Mouse (Mus musculus) gastrocnemius, postnatal 25 days (tissue): Measurements from ENCODE around the gene Vps13d. TPM values are rescaled to one million over a fixed set of nuclear protein-coding genes. Genes with fewer than 3 reads are reported as not detected.

ENCODE experiments used
- DNase-seq: peaks from one replicate; pipeline ENCODE4 v3.0.0; 2022
- total RNA-seq, 2 experiments: library from RNA; stranded (reverse); gene quantifications; 1 replicate in 1 of 2; 2 replicates in 1 of 2; pipeline ENCODE4 v1.2.3; 2021

Gene Vps13d
- total RNA-seq, 2 experiments from 2014 or later, result 26.7 to 32.8 TPM

DNA sequence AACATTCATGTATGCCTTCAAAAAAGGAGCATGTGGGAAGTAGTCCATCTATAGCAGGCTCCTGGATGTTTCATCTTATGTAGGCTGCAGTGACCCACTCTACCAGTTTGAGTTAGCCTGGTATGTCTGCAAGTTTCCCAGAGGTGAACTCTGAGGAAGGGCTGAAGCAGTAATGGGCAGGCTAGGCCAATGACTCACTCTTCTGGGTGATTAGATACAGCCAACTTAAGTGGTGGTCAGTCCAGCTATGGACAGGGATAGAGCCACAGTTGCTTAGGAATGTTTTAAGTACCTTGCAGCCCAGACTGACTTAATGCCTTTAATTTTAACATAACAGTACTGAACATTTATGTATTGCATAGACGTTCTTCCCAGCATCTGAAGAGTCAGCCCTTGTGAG is 192.1 kb downstream of the Vps13d start:
- DNase-seq, result no peak

DNA sequence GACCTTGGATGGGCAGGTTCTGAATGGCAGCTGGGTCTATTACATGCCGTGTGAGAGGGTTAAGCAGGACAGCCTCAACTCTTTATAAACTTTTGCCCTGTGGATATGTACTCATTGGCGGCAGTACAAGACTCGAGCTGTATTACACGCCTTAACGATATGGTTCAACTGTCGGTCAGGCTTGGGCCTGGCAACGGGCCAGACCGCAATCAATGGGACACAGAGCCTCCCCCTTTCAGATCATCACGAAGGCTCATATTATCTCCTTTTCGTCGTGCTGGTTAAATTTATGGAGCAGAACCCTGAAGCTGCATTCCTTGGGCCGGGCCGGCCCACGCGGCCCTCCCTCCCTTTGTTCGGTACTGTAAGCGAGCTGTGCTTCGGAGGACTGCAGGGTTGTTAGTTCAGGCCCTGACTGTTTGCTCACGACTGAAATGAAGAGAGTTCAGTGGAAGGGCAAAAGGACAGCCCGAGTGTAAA is 194.9 kb downstream of the Vps13d start:
- peak; percentile 52 for DNase-seq

DNA sequence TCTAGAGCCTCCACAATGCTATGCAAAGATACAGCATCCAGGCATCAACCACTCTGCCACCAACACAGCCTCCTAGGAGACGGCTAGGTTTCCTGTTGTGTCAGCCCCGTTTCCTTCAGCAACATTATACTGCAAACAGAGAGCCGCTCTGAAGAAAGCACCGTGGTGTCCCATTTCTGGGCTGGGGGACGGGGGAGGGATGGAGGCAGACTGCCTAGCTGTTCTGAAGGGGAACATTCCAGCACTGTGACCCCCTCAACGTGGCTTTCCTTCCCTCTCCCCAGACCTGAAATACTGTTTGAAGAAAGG is 195.3 kb downstream of the Vps13d start:
- DNase-seq, result no peak

DNA sequence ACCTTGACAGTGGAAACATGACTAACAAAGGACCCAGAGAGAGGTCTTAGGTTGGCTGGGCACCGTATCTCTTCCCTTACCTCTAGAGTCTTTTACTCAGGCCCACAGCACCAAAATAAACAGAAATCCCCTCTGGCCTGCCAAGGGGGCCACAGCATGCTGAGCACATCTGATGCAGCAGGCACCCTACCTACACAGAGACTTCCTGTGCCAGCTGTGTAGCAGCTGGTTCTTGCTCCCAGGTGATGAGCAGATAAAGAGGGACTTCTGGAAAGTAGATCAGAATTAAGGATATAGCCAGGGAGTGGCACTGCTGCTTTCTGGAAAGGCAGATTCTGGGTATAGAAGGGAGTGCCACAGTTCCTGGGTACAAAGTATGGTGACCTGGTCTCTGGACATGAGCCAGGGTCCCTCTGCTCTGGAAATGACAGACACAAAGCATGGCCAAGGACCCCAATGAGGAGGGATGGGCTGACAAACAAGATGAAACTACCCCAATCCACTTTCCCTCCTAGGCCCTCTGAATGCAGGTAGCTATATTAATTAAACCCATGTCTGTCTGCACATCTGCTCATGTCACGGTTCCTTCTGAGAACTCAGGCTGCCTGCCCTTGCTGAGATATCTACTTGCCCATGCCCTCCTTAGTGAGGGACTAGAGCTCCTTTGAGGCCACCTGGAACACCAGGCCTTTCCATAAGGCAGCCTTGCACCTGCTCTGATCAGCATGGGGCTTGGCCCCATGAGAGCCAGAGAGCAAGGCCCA is 195.8 kb downstream of the Vps13d start:
- no peak for DNase-seq

DNA sequence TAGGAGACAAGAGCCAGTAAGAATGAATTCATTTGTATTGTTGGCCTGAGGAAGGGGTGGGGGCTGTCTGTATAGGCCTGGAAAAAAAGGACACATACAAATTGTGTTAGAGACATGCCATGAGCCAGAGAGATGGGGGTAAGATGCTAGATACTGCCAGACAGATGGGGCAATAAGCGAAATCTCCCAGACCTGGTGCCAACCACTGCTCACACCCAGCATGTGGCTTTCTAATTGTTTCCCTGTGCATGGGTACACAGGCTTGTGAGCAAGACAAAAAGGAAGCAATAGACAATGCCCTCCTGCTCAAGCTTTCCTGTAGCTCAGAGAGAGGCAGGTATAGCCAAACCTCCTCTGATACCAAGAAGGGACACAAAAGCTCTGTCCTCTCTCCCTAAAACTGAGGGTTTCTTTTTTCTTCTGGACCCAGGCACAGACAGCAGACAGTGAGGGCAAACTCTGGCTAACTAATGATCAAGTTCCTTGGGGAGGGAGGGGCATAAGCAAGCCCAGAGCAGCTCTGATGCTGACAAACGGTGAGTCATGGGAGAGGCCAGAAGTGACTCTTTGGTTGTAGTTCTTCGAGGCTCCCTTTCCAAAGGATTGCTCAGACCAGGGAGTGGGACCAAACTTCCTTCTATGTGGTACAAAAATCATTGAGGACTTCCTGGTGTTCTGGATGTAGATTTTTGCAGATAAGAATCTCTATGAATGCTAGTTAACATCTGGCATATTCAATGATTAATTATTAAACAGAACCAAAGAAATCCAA is 196.7 kb downstream of the Vps13d start:
- no peak for DNase-seq

DNA sequence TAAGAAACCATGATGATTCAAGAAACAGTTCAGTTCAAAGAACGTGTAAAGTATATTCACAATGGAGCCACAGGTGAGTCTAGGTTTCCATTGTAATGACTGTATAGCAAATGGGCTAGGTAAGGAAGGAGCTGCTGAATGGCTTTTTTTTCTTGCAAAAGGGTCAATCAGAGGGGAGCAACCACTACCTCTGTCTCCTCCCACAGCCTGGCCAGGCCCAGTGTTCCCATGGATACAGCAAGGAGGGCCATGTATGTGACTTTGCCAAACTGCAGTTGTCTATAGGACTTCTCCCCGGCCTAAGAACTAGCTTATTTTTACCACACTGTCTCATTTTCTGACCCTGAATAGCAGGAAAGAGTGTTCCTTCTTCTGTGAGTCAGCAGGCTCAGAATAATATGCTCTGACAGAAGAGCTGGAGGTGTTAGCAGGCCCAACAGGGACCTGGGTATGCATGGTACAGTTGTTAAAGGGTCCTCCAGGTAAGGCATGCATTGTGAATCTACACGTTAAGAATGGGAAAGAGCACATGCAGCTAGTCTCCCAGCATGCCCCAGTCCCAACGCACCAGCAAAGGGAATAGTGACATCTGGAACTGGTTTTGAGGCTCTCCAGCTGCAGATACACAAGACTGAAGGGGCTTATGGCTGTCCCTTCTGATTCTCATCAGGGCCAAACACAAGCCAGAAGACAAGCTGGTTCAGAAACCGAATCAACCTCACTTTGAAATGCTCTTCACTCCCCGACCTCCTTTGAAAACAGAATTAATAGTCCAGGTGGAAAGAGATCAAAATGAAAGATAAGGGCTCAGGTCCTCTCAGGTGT is 197.6 kb downstream of the Vps13d start:
- no peak for DNase-seq

DNA sequence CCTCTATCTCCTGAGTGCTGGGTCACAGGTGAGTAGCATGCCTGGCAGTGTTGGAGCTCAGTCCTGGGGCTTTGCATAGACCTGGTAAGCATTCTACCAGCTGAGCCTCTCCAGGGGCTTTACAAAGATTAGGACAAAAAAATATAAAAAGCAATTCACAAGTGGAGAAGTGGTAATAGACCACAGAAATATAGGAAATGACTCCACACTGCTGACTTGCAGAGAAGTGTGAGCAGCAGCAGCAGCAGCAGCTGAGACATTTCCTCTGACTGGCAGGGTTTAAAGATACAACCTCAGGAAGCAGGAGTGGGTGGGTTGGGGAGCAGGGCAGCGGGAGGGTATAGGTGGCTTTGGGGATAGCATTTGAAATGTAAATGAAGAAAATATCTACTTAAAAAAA is 199.0 kb downstream of the Vps13d start:
- DNase-seq, result no peak

DNA sequence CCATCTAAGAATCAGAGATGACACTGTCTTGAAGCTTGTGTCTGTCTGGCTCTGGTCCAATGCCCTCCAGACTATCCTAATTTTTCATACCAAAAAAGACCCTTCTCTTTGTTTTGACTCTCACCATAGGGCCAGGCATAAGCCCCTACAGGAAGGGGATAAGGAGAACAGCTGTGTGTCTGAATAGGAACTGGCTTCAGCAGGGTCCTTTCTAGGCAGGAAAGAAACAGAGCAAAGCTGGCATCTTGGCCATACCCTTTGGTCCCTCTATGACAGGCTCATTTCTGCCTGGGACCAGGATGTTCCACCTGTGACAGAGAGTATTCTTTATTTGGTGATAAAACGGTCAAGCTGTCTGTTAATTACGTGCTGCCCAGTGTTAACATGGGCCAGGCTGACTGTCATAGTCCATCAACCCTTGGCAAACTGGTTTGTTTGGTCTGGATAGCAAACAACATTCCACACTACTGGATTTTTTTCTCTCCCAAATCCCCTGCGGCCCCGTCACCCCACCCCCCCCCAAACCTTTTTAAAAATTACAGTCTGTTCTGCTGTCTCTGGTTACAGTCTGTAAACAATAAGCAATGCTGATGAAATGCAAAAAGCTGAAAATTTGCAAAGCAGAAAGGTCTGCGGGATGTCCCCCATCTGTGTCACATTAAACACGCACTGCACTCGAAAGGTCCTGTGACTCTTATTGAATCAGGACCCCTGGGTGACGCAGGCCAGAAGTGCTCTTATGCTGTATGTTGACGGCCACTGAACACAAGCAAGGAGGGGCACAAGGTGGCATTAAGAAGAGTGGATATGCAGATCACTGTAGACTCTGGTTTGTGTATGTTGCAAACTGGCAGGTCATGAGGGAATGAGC is 201.5 kb downstream of the Vps13d start:
- no peak for DNase-seq

DNA sequence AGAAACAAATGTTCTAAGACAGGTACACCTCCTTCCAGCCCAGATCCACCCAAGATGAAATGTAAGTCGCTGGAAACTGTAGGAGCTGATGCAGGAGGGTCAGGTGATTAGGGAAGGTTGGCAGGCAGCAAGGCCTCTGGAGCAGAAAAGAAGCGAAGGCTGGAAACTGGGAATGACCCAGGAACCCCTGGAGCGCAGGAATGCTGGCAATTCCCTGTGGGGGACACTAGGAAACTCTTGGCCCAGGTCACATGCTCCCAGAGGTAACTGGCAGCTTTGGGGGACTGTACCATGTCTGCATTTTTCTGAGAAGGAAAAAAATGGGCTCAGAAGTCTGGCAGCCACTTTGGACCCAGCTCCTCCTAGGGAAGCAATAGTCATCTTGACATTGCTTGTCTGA is 202.4 kb downstream of the Vps13d start:
- no peak for DNase-seq

DNA sequence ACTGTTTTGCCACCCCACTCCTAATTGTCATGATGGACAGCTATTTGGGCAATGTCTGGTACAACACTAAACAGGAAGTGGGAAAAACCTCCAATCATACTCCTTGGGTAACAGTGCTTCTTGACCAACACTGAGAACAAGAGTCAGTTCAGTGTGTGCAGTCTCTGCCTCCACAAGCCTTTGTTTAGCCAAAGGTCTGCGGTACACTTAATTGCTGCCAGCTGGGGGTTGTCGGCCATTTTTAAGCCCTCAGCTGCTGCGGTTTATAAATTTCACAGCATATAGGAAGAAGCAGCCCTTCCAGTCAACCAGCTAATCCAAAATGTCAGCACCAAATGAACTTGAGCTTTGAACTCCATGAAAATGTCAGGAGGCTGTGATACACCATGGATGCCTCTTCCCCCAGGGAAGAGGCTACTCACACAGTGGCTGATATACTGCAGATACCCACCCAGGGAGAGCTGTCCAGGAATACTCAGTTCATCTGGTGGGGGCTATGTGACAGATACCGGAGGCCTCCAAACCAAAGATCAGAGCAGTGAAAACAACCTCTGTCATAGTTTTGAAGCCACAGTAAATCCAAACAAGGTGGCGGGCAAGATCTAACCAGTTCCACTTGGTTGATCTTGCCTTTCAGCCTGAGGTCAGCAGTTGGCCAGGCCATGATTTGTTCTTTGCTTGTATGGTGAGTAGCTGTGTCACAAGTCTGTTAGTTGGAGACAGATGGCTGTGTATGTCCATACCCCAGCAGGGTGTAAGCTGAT is 206.2 kb downstream of the Vps13d start:
- DNase-seq, result no peak

DNA sequence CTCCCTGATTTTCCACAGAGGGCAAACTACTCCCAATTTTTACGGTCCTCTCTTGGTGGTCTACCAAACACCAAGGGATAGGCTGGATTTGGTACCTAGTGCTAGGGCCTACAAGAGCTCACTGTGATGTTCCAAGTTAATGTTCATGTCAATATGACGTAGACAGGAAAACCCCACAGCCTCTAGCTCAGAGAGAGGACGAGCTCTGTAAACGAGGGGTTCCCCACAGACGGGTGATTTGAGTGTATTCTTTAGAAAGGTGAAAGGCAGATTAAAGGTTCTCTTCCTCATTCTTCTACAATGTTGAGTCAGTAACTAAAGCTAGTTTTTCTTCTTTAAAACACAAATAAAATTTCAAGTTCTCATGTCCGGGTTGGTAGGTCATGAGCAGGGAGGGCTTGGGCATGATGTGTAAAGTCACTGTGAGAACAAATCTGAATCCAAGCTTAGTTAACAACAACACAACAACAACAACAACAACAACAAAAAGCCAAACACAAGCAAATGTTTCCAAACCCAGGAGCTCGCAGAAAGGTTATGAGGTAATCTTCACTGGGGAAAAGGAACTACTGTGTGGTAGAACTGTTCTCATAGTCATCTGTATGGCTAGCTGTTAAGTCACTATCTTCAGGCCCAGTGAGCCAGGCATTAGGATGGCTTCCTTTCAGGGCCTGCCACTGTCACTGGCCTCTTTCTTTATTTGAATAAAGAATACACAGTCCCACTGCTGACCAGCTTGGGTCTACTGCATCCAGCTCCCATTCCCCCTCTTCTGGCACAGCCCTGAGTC is 208.6 kb downstream of the Vps13d start:
- DNase-seq, result no peak

DNA sequence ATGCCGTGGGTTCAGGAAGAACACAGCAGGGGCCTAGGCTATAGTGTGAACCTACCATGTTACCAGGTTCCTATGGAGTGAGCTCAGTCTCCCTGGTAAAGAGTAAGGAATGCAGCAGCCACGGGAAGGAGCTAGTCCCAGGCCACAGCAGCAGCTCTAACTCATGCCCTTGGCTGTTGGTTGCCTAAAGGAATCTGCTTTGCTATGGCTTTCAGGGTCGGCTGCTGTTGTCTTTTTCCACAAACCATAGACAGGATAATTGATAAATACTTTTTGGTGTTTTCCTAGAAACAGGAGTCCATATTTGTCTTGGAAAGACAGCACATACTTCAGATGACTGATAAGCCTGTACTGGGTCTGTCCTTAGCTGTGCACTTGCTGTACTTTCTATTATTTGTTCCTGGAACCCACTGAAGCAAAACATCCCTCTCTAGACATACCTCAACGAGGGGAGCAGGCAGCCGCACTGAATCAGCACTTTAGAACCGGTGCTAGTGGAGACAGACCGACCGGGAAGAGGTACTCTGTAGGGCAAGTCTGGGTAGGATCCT is 210.9 kb downstream of the Vps13d start:
- no peak for DNase-seq

DNA sequence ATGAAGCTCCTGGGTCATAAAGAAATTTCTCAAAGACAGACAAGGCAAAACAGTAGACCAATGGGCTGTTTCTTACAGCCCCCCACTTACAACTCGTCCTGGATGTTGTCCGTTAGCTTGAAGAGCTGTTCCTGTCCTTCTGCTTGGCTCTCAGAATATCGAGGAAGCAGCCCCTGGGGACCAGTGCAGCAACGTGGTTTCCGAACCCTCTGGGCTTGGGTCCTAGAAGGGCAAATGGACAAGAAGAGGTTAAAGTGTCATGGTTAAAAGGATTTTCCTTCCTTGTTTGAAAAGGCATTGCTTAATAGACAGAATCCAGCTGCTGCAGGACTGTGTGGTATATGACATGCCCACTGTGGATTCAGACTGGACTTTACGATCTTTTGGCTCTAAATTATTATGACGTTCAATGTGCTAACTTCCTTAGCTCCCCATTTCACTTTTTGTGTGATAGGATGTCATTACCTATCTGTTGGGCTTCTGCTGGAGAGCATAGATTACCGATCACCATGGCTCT is 211.5 kb downstream of the Vps13d start:
- no peak for DNase-seq

DNA sequence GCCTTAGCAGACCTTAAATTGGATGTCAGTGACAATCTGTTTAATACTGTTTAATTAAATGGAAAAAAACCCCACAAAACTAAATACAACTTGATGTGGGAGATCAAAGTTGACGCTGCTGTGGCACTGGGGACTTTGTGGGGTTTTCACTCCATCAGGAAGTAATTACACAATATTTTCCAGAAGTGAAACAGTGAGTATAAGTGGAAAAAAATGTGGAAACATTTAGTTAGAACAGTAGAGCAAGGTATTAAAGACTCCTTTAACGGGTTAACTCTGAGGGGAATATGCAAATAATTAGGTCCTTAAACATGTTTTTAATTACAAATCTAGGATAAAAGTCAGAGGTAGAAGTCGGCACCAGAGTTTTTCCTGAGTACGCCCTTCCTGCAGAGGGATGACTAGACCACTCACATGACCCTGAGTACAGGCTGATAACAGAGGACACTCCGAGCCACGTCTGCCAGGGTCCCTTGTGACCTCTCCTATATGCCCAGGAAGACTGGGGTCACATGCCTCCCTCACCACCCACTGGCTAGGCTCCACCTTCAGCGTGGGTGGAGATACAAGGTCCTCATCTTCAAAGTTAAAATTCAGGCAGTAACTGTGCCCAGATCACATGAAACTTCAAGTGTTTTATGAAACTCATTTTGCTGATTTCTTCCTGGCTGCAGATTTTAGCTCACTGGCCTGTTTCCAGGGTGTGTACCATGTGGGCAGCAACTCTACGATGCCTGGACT is 213.8 kb downstream of the Vps13d start:
- DNase-seq, result peak; percentile 58

DNA sequence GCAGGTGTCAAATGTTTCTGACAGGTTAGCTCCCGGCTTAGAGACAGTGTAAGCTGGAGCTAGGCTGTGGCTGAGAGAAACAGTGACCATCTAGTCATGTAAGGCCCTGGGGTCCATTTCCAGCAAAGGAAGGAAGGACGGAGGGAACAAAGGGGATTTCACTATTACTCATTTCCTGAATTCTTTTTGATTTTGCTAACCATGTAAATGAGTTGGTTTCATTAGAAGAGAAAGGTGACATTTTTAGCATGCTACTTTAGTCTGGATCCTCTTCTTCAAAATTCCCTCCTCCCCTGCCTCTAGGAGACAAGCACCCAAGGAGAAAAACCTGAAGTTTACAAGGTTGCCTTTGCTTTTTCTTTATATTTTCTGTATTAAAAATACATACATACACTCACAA is 214.7 kb downstream of the Vps13d start:
- DNase-seq, result no peak

DNA sequence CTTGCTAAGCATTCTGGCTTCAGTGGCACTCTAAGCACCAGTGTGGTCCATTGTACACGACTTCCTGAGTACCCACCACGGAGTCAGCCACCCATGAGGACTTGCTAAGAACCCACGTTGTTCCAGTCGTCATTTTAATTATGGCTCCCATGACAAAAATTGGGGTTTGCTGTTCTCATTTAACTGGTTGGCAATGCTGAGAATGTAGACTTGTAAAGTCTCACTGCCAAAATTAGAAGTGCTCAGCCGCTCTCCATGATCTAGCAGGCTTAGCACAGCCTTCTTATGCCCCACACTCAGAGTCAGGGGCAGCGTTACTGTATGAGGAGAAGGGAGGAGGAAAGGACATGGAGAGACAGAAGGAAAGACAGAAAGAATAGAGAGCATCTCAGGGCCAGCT is 216.8 kb downstream of the Vps13d start:
- no peak for DNase-seq

DNA sequence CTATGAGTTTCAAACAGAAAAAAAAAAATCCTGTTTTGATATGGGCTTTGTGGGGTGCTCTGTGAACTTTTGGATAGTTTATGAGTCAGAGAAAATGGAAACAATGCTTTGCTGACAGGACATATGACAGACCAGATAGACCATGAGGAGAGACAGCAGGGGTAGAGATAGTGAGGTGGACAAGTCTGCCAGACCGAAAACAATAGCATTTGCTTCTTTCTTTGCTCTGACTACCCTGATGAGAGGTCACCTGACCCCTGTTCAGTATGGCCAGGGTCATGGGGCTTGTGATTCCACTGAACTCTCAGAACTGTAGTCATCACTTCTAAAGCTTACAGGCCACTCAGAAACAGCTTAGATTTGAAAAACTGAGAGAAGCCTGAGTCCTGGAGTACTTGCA is 217.7 kb downstream of the Vps13d start:
- no peak for DNase-seq

DNA sequence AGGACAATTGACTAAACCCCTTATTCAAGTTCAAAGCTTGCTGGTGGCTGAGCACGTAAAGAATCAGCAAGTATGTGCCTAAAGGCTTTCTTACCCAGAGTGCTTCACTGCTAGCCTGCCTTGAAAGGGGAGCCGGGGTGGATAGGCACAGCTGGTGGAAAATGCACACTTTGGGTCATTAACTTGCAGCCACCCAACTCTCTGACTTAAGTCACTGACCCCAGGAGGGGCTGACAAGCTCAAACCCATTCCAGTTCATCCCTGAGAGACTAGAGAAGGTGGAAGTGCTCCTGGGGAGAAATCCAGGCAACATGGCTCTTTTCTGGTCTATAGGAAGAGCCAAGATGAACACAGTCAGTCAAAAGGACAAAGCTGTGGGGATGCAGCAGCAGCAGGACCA is 219.3 kb downstream of the Vps13d start:
- no peak for DNase-seq

DNA sequence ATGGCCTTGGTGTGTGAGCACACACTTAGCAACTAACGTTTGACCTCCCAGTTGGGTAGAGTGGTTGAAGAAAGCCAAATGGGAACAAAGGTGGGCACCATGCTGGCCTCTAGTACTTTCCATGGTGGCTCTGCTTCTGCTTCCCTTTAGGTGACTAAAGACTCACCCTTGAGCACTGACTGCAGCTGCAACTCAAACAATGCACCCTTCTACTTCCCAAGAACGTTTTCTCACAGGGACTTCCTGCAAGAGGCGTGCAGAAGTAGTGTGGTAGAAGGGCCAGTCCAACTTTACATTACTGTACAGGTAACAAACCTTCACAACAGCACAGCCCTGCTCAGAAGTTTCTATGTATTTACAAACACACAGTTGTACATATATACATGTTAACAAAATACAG is 220.3 kb downstream of the Vps13d start:
- no peak for DNase-seq
